Mouse (Mus musculus): Measurements from ENCODE around the gene Golt1b. TPM values are rescaled to one million over a fixed set of nuclear protein-coding genes. Genes with fewer than 3 reads are reported as not detected.

The Golt1b gene
- 54.7 and 56.4 TPM in 2 replicates for polyA plus RNA-seq (2015; fragmentation: Nextera tagmentation; extraction: Ambion mirVana)

GRCm38 (mm10) chr6:142387011-142387754, at the start of gene Golt1b, which contains the start of gene Recql:
Golt1b (plus strand) TSS chr6:142387221.
Recql (minus strand) TSS chr6:142387087.

GRCm38 (mm10) chr6:142345440-142346038, 41.5 kb upstream of the Golt1b start, which contains the start of gene Pyroxd1:
Pyroxd1 (plus strand) TSS chr6:142345654.

GRCm38 (mm10) chr6:142412906-142413491, 26.0 kb downstream of the Golt1b start, which contains the start of gene Spx:
Spx (plus strand) TSS chr6:142413441.

Other genes starting within 250 kb of the Golt1b start
- 0.39 TPM in 1 of 2 replicates, not detected in the other for gene Slco1a6, start 178.7 kb upstream of the Golt1b start, polyA plus RNA-seq (2015; fragmentation: Nextera tagmentation; extraction: Ambion mirVana)
- gene Iapp, start 88.8 kb upstream of the Golt1b start, polyA plus RNA-seq (2015; fragmentation: Nextera tagmentation; extraction: Ambion mirVana) = not detected in 2 replicates
- 0.23 and 0.49 TPM in 2 replicates for gene Slco1a5, start 64.2 kb upstream of the Golt1b start, polyA plus RNA-seq (2015; fragmentation: Nextera tagmentation; extraction: Ambion mirVana)
- 15.4 and 16.8 TPM in 2 replicates for gene Pyroxd1, start 41.6 kb upstream of the Golt1b start, polyA plus RNA-seq (2015; fragmentation: Nextera tagmentation; extraction: Ambion mirVana)
- gene Recql, start 134 bp upstream of the Golt1b start, polyA plus RNA-seq (2015; fragmentation: Nextera tagmentation; extraction: Ambion mirVana) = 13.9 and 15.2 TPM in 2 replicates
- 1.1 and 1.2 TPM in 2 replicates for gene Spx, start 26.2 kb downstream of the Golt1b start, polyA plus RNA-seq (2015; fragmentation: Nextera tagmentation; extraction: Ambion mirVana)
- gene Gys2, start 85.9 kb downstream of the Golt1b start, polyA plus RNA-seq (2015; fragmentation: Nextera tagmentation; extraction: Ambion mirVana) = 0.25 and 0.36 TPM in 2 replicates
- gene Ldhb, start 120.7 kb downstream of the Golt1b start, polyA plus RNA-seq (2015; fragmentation: Nextera tagmentation; extraction: Ambion mirVana) = 774 and 778 TPM in 2 replicates
- gene Kcnj8, start 184.4 kb downstream of the Golt1b start, polyA plus RNA-seq (2015; fragmentation: Nextera tagmentation; extraction: Ambion mirVana) = 7.4 and 10.2 TPM in 2 replicates

Measured in neural tube, postnatal 0 days (tissue).